Mouse (Mus musculus): ENCODE results near the gene 1700015F17Rik. TPM values are rescaled to one million over a fixed set of nuclear protein-coding genes. Genes with fewer than 3 reads are reported as not detected.

Gene 1700015F17Rik
- total RNA-seq (2021) = not detected
- long read RNA-seq, experiment 1 = 0 reads
- long read RNA-seq, experiment 2 = 0 reads

DNA sequence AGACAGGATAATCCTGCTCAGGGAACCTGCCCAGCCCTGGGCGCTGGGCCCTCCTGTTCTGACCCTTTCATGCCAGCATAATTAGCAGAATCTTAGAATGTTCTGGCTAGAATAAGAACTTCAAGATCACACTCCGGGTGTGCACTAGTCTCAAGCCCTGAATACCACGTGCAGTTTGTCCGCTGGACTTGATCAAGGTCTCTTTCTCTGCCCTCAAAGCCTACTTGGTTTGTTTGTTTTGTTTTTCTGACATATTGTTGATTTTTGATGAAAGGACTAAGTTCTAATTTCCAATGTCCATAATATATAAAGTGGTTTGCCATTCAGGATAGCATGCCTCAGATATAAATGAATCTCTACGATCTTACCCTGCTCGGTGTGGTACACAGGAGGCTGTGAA is at the start of gene 1700015F17Rik:
1700015F17Rik (minus strand) TSS at position 101 of the 400 bp plus-strand sequence.
- DNase-seq = no peak

DNA sequence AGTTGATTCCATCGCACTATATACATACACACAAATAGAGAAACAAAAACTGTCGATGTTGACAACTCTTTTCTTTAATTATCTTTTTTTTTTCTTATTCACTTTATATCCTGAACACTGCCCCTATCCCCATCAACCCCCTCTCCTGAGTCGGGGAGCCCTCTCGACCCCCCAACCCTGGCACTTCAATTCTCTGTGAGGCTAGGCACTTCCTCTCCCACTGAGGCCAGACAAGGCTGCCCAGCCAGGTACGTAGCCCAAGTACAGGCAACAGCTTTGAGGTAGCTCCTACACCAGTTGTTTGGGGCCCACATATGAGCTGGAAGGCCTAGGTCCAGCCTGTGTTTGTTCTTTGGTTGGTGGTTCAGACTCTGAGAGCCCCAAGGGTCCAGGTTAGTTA is 36.5 kb upstream of the 1700015F17Rik start:
- DNase-seq = no peak

DNA sequence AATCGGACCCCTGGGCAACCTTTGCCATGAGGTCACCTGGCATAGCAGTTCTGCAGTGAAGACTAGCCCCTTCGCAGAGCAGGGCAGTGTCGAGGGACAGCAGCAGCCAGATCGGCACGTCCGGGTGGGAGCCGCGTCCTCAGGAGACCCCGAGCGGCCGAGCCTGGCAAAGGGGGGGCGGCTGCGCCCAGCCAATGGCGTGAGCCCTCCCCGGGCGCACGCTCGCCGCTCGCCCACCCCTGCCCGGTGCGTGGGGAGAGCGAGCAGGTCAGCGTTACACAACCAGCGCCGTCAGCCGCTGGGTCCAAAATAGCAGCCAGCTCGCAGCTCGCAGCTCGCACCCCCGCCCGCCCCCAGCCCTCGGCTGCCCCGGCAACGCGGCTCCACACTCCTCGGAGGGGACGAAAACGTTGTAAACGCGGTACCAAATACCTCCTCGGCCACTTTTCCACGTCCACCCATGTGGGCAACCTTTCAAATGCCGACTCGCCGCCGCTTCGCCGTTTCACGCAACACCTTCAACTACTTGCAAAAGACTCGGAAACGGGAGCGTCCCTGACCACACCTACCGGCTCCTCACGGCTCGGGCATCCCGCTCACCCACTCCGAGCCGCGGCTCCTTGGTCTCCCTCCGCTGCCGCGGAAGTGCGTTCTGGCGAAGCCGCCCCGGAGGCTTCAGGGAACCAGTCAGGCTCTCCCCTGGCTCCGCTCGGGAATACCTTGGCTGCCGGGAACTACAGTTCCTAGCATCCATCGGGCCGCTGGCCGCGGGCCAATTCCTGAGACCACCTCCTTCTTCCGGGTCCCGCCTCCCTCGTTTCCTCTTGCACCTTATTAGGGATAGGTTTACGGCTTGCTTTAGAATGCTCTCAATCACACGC is 35.5 kb upstream of the 1700015F17Rik start, which contains the start of gene Cldn12:
Cldn12 (minus strand) TSS at position 763 of the 881 bp plus-strand sequence.
- peak; percentile 98 for DNase-seq

DNA sequence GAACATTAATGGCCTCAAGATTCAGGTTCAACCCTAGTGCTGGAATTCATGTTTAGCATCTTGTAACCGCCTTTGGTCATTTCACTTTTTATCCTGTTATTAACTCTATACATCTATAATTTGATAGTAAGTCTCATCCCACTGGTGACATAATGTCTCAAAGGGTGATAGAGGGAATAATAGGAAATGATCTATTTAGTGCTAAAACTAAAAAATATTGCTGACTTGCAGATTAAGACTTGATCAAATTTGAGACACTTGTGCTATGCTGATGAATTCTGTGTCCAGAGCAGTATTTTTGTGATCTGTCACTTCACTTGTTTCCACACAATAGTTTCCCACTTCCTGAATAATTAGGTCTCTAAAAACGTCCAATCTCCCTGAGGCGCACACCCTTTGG is 32.5 kb upstream of the 1700015F17Rik start:
- no peak for DNase-seq

DNA sequence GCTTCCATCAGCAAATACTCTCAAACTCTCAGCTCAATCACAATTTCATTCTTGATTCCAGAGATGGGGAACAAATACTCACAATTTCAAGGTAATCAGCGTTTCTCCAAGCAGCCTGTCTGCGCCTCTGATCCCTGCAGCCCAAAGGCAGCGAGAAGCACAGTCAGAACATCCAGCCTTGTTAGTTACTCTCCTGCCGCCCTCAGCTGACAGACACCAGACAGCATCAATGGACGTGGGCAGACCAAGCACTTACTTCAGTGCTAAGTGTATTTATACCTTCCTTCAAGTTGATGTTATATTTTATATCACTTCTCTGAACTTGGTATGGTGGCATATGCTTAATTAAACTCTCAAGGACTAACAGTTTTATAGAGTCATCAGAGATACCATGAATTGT is 32.0 kb upstream of the 1700015F17Rik start:
- no peak for DNase-seq

DNA sequence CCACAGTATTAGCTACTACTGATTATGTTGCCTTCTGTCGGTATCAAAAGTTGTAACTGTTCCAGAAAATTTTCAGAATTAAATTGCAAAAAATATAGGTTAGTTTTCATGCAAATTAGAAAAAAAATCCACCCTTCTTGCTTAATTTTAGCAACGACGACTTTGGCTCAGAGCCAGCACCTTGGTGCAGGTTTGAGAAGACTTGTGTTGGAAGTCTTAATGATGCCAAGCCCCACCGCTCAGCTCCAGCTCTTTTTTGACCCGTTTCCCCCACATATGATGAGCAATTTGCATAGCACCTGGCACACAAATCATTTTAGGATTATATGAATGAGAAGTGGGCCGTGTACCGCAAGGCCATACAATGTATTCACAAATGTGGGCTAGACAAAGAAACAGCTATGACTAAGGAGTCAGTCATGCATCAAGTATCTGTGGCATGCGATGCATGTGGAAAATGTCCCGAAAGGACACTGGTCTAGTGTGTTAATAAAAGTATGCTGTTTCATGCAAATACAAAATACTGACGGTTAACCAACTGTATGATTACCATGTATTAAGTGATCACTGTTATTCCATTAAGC is 31.5 kb upstream of the 1700015F17Rik start:
- DNase-seq = no peak

DNA sequence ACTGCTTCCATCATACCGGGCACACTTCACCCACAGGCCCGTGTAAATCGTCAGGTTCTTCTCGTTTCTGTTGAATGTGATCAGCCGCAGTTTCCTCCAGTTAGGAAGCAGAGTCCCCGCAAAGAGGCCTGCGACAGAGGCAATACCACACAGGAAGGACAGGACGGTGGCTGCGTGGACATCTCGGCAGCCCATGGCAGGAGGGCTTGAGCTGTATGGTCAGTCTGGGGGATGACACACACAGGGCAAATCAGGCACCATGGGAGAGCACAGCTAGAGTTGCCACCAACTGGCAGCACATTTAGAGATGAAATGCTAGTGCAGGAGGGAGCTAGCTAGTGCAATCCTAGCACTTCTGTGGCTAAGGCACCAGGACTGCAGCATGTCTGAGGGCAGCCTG is 29.3 kb upstream of the 1700015F17Rik start:
- no peak for DNase-seq

DNA sequence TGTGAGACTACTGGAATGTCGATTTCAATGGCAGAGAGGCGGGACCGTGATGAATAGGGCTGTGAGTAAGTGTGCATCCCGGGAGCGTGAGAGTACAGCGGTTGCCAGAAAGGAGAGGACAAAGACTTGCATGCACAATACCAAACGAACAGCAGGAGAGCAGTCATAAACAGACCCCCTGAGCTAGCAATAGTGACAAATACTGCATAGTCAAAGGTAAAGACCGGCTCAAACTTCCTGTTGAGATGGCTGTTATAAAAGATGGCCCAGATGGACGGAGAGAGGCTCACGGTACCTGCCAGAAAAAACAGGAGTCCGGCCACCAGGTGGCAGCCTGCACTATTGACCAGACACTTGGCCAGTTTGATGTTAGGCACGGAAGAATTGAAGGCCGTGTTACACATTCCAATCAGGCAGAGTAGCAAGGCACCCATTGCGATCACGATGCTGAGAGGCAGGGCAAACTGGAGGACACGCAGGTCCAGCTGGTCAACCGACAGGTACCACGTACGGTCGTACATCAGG is 28.8 kb upstream of the 1700015F17Rik start:
- DNase-seq = peak; percentile 80

DNA sequence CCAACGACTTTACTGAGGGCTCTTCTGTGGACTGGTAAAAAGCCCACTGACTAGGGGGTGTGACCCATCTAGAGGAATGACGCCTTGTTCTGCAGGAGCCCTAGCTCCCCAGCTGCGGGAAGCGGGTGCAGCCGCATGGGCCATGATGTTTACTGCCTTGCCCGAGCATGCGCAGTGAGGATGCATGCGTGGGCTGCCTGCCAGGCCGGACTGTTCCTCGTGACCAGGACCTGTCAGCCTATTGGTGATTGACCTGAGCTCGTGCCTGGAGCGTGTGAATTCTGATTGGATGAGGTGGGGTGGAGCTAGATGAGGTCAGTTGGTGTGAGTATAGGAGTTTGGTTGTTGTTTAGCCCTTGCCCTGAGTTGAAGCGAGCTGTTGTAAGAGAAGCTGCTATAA is 25.5 kb upstream of the 1700015F17Rik start:
- no peak for DNase-seq

DNA sequence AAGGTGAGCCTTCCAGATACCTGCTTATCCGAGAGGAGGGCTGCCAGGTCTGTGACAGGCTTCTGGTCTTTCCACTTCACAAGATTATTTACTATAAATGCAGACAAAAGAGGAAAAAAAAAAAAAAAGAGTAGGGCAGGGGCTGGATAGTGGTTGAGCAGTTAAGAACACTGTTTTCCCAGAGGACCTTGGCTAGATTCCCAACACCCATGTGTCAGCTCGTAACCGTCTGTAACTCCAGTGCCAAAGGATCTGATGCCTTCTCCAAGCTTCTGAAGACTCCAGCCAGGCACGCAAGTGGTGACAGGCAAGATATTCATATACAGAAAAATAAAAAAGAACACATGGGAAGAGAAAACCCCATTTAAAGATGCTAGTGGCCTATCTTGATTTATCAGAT is 24.4 kb upstream of the 1700015F17Rik start:
- DNase-seq = peak; percentile 51

DNA sequence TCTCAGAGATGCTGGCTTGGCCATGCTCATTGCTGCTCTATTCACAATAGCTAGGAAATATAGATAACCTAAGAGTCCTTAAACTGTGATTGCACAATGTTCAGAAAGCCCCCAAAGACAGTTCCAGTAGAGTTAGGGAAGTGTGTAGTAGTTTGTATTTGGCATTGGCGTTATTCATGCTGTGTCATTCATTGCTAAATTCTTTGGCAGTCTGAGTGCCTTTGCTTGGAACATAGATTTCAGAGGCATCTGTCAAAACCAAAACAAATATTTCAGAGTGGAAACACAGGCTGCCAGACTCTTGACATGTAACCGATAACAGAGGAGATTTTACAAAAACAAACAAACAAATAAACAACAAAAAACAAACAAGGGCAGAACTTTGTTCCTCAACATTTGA is 22.6 kb upstream of the 1700015F17Rik start:
- peak; percentile 16 for DNase-seq

DNA sequence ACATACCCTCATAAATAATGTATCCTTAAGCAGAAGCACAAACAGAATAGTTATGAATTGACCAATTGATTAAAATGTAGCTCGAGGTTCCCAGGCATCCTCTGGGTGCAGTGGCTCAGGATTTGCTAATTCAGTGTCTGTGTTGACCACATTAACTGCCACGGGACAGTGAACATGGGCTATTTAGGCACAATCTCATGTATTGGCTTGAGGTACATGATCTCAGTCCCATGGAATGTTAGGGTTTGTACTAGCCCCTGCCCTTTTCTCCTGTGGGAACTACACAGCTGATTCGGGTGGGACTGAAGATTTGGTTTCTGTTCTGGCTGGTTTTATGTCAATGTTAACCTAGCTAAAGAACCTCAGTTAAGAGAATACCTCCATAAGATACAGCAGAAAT is 17.4 kb upstream of the 1700015F17Rik start:
- DNase-seq = no peak

DNA sequence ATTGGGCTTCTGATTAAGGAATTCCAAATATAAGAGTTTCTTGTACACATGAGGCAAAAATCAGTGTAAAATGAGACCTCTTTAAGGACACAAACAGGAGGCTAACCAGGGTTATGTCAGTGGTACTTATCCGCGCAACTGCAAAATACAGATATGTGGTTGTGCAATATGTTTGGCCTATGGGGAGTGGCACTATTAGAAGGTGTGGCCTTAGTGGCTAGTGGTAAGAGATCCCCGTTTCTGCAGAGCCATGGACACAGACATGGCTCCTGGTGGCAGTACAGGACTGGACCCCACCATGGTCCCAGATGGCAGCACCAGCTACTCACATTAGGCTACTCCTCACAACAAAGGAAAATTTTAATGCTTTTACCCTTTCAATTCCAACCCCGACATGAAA is 16.1 kb upstream of the 1700015F17Rik start:
- DNase-seq = no peak

DNA sequence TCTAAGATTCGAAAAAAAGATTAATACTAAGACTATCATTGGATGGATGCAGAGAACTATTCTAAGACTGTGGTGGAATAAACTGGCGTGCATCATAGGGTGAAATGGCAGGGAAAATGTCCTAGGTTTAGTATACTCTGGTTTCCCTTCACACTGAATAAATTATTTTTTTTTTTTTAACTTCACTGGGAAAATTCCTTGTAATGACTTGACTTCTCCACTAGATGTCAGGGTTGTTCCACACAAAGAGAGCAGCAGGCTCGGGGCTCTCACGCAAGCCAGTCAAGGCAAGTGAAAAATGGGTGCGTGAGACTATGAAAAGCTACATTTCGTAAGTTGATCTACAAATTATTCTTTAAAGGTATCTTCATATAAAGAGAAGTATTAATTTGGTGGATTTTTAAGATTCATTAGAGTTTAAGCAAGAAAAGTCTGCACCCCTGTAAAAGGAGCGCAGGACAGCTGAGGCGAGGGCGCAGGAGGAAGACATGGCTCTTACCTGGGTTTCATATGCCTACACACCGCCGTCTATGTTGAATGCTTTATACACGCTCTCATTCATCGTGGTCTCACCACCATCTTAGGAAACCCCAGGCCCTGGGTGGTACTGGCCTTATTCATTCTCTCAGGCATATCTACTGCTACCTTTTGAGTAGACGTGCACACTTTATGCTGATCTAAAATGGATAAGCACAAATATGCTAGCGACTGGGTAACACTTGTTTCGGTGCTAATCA is 15.5 kb upstream of the 1700015F17Rik start:
- DNase-seq = peak; percentile 35

DNA sequence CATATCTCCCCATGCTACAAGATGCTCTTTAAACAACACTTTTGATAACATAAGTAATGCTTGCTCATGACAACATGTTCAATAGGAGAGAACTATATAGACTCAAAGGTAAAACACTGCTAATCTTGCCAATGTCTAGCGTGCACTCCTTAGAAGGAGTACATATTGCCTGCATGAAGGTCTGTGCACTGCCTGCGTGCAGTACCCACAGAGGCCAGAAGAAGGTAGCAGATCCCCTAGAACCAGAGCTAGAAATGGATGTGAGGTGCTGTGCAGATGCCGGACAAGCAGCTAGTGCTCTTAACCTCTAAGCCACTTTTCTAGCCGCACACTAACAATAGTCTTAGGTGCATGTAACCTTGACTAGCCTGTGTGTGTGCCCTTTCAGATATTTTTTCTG is 13.2 kb upstream of the 1700015F17Rik start:
- DNase-seq = no peak

DNA sequence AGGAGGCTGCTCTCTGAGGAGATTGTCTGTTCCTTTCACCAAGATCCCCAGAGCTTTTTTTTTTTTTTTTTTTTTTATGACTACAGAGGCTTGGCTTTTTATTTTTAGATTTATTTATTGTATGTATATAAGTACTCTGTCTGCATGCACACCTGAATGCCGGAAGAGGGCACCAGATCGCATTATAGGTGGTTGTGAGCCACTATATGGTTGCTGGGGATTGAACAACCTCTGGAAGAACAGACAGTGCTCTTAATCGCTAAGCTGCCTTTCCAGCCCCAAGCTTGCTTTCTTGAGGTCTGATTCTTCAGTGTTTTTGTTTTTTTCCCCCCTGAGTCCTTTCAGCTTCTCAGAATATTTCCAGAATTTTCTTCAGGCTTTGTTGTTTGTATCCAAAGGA is 7.1 kb upstream of the 1700015F17Rik start:
- no peak for DNase-seq

DNA sequence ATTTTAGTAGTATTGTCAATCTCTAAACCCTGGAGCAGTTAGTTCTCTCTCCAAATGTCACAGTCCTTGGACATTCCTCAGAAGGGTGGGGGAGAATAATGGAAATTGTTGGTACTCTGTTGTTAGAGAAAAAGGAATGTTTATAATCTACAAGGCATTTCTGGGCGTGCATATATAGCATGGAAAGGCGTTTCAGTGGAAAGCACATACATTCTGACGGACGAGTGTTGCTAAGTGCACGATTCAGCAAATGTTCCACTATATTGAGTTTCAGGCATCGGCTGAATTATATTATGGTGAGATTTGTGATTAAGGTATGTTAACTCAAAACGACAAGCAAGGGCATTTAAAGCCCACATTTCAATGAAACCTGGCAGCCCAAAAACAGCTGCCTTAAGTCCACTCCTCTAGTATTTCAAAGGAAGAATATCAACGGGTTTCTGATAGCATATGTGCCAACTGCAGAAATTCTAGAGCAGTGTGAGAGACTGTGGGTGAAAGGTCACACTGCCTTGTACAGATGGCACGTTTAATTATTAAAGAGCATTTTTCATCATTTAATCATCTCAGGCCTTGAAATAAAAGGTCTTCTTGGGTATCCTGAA is 4.4 kb upstream of the 1700015F17Rik start:
- DNase-seq = no peak

DNA sequence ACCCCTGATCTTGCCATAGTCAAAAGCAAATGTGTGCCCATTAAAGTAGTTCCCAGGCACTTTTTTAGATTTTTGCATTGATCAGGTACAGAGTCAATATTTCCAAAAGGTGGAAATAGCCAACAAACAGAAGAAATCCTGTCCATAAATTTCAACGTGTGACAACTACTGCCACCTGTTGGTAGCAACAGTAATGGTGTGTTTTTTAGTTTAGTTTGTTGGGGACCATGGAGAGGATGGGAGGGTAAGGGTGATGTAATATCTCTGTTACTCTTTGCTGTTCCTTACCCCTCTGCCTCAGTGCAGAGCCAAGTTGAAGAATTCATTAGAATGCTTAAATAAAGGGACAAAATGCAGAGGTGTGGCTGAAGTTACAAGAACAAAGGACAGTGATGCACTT is 2.7 kb upstream of the 1700015F17Rik start:
- DNase-seq = peak; percentile 21

DNA sequence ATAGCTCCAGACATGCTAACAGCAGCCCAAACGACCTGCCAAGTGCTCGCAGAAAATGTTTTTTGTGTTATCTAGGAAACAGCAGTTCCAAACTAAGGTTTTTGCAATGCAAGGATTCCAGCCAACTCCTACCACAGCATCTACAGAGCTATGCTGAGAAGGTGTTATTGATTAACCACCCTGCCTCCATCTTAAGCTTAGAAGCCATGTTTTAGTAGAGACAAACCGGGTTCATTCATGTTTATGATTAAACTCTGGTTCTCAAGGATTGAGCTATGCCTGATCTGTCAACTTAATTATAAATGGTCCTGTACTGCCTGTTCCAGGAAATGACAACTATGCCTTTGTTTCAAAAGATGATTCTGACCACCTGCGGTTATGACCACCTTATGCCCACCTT is 2.8 kb downstream of the 1700015F17Rik start:
- DNase-seq = no peak

DNA sequence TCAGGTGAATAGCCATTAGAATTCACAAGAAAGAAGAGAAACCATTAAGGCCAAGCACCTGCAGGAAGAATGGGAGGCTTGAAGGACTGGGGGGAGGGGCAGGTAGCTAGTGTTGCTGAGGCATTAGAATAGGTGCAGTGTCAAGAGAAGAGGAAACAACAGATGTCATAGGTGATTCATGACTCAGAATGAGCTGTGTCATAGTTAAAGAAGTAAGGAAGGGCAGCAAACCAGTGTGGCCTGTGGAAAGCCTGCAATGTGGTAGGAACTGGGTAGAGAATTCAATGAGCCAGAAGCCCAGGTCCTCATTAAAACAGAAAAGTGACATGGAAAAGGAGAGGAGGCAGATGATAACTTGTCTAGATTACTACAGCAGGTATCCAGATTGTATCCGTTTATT is 13.7 kb downstream of the 1700015F17Rik start:
- no peak for DNase-seq

DNA sequence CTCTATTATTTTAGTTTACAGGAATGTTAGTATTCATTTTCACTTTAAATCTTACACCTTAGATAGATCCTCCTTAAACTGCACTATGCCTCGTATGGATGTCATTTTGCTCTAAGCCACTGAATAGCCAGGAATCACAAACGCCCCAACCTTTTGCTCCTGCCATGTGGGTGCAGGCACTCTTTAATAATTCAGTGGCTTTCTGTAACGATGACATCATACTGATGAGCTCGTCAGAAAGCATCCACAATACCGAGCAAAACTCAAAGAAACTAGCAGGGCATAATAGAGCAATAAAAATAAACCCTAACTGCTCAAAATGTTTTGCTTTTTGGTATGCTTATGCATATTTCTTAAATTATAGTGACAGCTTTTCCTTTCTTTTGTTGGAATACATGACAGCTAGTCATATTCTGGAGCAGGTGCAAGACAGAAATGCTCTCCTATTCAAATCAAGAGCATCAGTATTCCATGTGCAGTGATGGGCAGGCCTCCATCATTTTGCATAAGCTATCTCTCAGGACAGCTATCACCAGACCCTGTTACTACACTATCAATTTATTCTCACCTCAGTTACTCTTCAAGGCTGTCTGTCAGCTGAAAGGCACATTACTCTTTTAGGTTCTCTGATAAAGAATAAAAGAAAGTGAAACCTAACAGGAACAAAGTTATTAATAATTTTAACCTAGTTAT is 47.1 kb downstream of the 1700015F17Rik start:
- DNase-seq = no peak

DNA sequence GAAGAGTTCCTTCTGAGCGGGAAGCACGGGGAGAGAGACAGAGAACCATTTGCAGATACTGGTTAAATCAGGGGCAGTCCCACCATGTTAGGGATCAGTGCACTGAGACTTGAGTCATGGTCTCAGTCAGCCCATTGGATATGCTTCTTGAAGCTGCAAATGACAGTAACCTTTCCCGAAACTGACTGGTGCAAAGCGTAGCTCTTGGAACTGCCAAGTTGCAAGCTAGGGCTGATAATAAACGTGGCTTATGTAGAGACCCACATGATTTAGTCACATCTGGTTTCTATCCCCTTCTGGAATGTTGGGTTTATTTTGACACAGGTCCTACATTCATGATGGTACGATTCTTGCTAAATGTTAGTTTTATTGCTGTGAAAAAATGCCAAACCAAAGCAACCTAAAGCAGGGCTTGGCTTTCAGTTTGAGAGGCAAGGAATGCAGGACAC is 55.2 kb downstream of the 1700015F17Rik start:
- DNase-seq = no peak
